Mouse (Mus musculus) left cerebral cortex, postnatal 25 days (tissue): ENCODE results near the gene Lce1g. TPM values are rescaled to one million over a fixed set of nuclear protein-coding genes. Genes with fewer than 3 reads are reported as not detected.

Experiments
- DNase-seq, 2 experiments: peaks; one replicate each; pipeline ENCODE4 v3.0.0; 2022; ENCODE audit warnings: low spot score in 2 of 2, mixed read lengths in 1 of 2
- intact Hi-C: fragments of 180-260 bp; cut with DNase I; formaldehyde crosslinking; loops from one replicate; pipeline ENCODE4 v1.15.1; 2025
- total RNA-seq, 2 experiments: library from RNA; stranded (reverse); gene quantifications; 2 replicates each; pipeline ENCODE4 v1.2.3; 2021

Gene Lce1g
- total RNA-seq: not detected

DNA sequence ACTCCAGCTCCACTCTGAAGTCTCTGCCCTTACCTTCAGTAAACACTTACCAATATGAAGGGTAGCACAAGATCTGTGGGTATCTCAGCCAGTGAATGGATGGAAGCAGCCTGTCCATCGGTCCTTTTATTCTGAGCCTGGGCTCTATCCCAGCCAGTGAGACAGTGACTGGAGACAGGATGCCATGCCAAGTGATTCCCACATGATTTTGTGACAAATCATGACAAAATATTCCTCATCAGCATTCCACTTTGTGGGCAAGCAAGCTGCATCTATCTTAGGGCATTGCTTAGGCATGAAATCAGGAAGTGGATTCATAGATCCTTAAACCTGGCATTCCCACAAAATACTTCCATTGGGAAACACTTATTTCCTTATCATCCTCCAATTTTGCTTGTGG lies at the start of gene Lce1g:
Lce1g (minus strand) TSS at position 101 of the 400 bp plus-strand sequence.
- DNase-seq: no peak

DNA sequence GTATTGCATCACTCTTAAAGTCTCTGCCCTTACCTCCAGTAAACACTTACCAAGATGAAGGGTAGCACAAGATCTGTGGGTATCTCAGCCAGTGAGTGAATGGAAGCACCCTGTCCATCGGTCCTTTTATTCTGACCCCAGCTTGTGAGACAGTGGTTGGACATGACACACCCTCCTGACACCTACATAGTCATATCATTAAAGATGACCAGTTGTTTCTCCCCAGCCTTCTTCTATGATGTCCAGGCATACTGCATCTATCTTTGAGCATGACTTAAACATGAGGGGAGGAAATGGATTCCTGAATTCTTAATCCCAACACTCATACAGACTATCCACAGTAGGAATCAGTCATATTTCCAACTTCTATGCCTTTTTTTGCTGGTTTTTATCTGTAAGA lies 38.3 kb upstream of the Lce1g start, which contains the start of gene Lce1j:
Lce1j (minus strand) TSS at position 101 of the 400 bp plus-strand sequence.
- intact Hi-C loops: no loop called here
- no peak for DNase-seq

More for the DNA sequence above, at the start of gene Lce1g:
- intact Hi-C loops: loop anchor here (5.0 kb wide), 1 partner anchor 150 kb away; no protein-coding TSS in a partner anchor

DNA sequence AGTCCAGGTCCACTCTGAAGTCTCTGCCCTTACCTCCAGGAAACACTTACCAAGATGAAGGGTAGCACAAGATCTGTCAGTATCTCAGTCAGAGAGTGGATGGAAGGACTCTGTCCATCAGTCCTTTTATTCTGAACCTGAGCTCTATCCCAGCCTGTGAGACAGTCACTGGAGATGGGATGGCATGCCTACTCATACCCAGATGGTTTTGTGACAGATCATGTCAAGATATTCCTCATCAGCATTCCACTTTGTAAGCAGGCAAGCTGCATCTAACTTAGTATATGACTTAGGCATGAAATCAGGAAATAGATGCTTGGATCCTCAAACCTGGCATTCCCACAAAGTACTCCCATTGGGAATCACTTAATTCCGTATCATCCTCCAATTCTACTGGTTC lies 26.7 kb upstream of the Lce1g start, which contains the start of gene Lce1i:
Lce1i (minus strand) TSS at position 101 of the 400 bp plus-strand sequence.
- DNase-seq: no peak
- intact Hi-C loops: no loop called here

DNA sequence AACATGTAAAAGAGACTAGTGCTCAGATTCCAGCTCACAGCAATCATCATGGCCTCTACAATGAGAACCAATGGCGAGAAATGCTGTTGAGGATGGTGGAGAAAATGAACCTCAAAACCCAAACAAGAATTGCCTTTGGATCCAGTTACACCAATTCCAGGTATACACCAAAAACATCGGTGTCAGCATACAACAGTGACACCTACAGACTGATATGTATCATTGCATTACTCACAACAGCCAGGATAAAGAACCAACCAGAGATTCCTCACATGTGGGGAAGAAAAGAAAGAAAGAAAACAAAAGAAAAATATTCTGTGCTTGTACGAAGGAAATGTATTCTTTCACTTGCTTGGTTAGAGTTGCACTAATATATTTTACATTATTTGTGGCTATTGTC lies 19.4 kb upstream of the Lce1g start:
- intact Hi-C loops: loop anchor here (5.0 kb wide), 1 partner anchor 619 kb away; no protein-coding TSS in a partner anchor
- DNase-seq: no peak

DNA sequence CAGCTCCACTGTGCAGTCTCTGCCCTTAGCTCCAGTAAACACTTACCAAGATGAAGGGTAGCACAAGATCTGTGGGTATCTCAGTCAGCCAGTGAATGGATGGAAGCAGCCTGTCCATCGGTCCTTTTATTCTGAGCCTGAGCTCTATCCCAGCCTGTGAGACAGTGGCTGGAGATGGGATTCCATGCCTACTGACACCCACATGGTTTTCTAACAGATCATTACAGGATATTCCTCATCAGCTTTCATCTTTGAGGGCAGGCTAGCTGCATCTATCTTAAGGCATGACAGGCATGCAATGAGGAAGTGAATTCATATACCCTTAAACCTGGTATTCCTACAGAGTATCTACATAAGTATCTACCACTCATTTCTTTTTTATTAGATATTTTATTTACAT lies 12.8 kb upstream of the Lce1g start, which contains the start of gene Lce1h:
Lce1h (minus strand) TSS at position 101 of the 400 bp plus-strand sequence.
- intact Hi-C loops: no loop called here

DNA sequence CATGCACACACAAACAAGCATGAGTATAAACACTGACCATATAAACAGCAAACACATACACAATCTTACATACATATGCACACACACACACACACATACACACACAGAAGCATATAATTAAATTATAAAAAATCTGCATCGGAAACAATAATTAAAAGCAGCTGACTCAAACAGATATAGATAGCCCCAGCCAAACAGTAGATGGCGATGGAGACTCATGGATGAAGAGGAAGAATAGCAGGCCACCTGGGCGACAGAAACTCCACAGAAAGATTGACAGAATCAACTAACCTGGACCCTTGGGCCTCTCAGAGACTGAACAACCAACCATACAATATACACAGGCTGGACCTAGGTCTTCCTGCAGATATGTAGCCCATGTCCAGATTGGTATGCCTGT lies 1.1 kb upstream of the Lce1g start:
- no peak for DNase-seq
- intact Hi-C loops: loop anchor here (5.0 kb wide), 1 partner anchor 149 kb away; no protein-coding TSS in a partner anchor

More for the DNA sequence above, 12.8 kb upstream of the Lce1g start, which contains the start of gene Lce1h:
- DNase-seq: no peak

DNA sequence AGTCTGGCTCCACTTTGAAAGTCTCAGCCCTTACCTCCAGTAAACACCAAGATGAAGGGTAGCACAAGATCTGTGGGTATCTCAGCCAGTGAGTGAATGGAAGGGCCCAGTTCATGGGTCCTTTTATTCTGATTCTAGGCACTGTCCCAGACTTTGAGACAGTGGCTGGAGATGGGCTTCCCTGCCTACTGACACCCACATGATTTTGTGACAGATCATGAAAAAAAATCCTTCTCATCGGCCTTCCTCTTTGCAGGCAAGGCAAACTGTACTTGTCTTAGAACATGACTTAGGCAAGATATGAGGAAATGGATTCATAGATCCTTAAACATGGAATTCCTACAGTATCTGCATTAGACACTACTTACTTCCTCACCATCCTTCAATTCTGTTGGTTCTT lies 13.1 kb downstream of the Lce1g start, which contains the start of gene Gm38119:
Gm38119 (minus strand) TSS at position 101 of the 400 bp plus-strand sequence.
- DNase-seq: no peak
- intact Hi-C loops: no loop called here

DNA sequence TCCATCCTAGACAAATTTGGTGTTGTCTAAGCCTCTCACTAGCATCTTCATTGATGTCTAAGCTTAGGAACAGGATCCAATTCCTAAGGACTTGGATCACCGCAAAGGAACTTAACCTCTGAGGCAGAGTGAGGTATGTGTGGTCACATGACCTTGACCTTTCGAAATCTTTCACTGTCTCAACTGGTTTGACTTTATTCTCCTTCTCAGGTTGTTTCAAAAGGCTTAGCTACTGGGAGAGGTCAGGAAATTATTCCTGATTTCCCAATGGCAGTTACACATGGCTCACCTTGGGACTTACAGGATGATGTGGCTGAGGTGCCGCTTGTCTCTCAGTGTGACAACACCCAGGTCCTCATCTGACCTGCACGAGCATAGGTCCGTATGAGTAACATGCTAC lies 29.5 kb downstream of the Lce1g start:
- intact Hi-C loops: no loop called here
- DNase-seq: no peak

DNA sequence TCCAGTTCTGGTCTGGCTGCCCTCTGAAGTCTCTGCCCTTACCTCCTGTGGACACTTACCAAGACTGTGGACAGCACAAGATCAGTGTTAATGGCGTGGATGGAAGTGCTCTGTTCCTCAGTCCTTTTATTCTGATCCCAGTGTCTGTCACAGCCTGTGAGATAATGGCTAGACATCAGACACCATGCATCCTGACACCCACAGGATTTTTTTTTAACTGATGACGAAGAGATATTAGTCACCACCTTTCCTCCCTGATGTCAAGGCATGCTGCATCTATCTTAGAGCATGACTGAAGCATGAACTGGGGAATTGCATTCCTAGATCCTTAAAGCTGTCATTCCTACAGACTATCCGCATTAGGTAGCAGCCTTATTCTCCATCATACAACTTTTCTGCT lies 31.9 kb downstream of the Lce1g start, which contains the start of gene Lce1f:
Lce1f (minus strand) TSS at position 101 of the 400 bp plus-strand sequence.
- DNase-seq: no peak
- intact Hi-C loops: no loop called here

DNA sequence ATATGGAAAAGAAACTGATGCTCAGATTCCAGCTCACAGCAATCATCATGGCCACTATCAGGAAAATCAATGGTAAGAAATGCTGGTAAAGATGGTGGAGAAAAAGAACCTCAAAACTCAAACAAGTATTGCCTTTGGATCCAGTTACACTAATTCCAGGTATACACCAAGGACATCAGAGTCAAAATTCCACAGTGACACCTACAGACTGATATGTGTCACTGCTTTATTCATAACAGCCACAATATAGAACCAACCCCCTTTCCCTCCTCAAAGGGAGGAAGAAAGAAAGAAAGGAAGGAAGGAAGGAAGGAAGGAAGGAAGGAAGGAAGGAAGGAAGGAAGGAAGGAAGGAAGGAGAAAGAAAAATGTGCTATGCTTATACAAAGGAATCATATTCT lies 37.0 kb downstream of the Lce1g start:
- DNase-seq: no peak
- intact Hi-C loops: no loop called here

DNA sequence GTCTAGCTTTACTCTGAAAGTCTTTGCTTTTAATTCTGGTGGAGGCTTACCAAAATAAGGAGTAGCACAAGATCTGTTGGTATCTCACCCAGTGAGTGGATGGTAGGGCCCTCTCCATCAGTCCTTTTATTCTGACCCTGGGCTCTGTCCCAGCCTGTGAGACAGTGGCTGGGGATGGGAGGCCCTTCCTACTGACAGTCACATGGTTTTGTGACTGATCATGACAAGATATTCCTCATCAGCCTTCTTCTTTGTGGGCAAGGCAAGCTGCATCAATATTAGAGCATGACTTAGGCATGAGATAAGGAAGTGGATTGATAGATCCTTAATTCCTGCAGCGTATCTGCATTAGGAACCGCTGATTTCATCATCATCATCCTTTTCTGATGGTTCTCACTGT lies 43.2 kb downstream of the Lce1g start, which contains the start of gene Lce1e:
Lce1e (minus strand) TSS at position 101 of the 400 bp plus-strand sequence.
- intact Hi-C loops: no loop called here
- DNase-seq: no peak

Other genes starting within 250 kb of the Lce1g start
- not detected for gene 2310046K23Rik, start 217.8 kb downstream of the Lce1g start, total RNA-seq
- gene Ivl, start 178.6 kb downstream of the Lce1g start, total RNA-seq: not detected
- not detected for gene Smcp, start 163.3 kb downstream of the Lce1g start, total RNA-seq
- not detected for gene 2210017I01Rik, start 144.8 kb downstream of the Lce1g start, total RNA-seq
- gene Lce6a, start 130.7 kb downstream of the Lce1g start, total RNA-seq: not detected
- not detected for gene Lce1a1, start 104.0 kb downstream of the Lce1g start, total RNA-seq
- gene Lce1b, start 95.4 kb downstream of the Lce1g start, total RNA-seq: not detected
- not detected for gene Lce1a2, start 82.0 kb downstream of the Lce1g start, total RNA-seq
- not detected for gene Lce1c, start 73.1 kb downstream of the Lce1g start, total RNA-seq
- not detected for gene Lce1d, start 65.1 kb downstream of the Lce1g start, total RNA-seq
- gene Lce1e, start 43.3 kb downstream of the Lce1g start, total RNA-seq: not detected
- gene Lce1f, start 32.0 kb downstream of the Lce1g start, total RNA-seq: not detected
- gene Gm38119, start 13.2 kb downstream of the Lce1g start, total RNA-seq: not detected
- gene Lce1h, start 12.7 kb upstream of the Lce1g start, total RNA-seq: not detected
- gene Lce1i, start 26.6 kb upstream of the Lce1g start, total RNA-seq: not detected
- gene Lce1j, start 38.2 kb upstream of the Lce1g start, total RNA-seq: not detected
- gene Lce1k, start 55.6 kb upstream of the Lce1g start, total RNA-seq: not detected
- gene Kprp, start 74.9 kb upstream of the Lce1g start, total RNA-seq: not detected
- gene Lce1l, start 98.9 kb upstream of the Lce1g start, total RNA-seq: not detected
- not detected for gene 2310050C09Rik, start 117.9 kb upstream of the Lce1g start, total RNA-seq
- not detected for gene Lce3a, start 173.9 kb upstream of the Lce1g start, total RNA-seq
- not detected for gene Lce3b, start 180.6 kb upstream of the Lce1g start, total RNA-seq
- not detected for gene Lce3c, start 192.1 kb upstream of the Lce1g start, total RNA-seq
- gene Lce3d, start 205.1 kb upstream of the Lce1g start, total RNA-seq: not detected
- gene Lce3e, start 214.7 kb upstream of the Lce1g start, total RNA-seq: not detected
- gene Lce3f, start 239.9 kb upstream of the Lce1g start, total RNA-seq: not detected